Mouse (Mus musculus) adrenal gland, adult (tissue): ENCODE data around the gene Agpat3.

Experiments
- DNase-seq, 2 experiments: peaks; one replicate each; pipeline ENCODE4 v3.0.0; 2022 to 2023; ENCODE audit warnings: low spot score in 1 of 2; ENCODE audit not compliant: inconsistent age in 2 of 2

Gene Agpat3

GRCm38 (mm10) chr10:78221315-78221714 is 131.0 kb downstream of the Agpat3 start:
- no peak for DNase-seq

GRCm38 (mm10) chr10:78219528-78219927 is 132.8 kb downstream of the Agpat3 start:
- DNase-seq: no peak
